Mouse (Mus musculus) hindbrain, embryonic 15.5 days (tissue): ENCODE measurements around the gene Sfrp2. TPM values are rescaled to one million over a fixed set of nuclear protein-coding genes. Genes with fewer than 3 reads are reported as not detected.

Experiments used
- ATAC-seq: fragments of 200-750 bp; cut with Nextera tagmentation; 2 replicates; pipeline ENCODE4 v1.8.0; 2017; ENCODE audit warnings: low read depth, moderate number of reproducible peaks, moderate TSS enrichment; ENCODE audit not compliant: low FRiP score
- H3K27ac ChIP-seq: fragments of 300-500 bp; sonication (generic); replicated peaks from 2 replicates; pipeline ENCODE4 v1.5.1; 2015; ENCODE audit warnings: mild to moderate bottlenecking, inconsistent platforms
- H3K27me3 ChIP-seq: fragments of 300-500 bp; sonication (generic); 2 replicates; pipeline ENCODE4 v1.6.1; 2015; ENCODE audit warnings: control low read depth, inconsistent platforms
- H3K36me3 ChIP-seq: fragments of 300-500 bp; sonication (generic); 2 replicates; pipeline ENCODE4 v1.6.1; 2015; ENCODE audit warnings: control low read depth, inconsistent platforms
- H3K4me1 ChIP-seq: fragments of 300-500 bp; sonication (generic); replicated peaks from 2 replicates; pipeline ENCODE4 v1.6.1; 2015; ENCODE audit warnings: control low read depth, inconsistent platforms
- H3K4me2 ChIP-seq: fragments of 300-500 bp; sonication (generic); 2 replicates; pipeline ENCODE4 v1.6.1; 2015; ENCODE audit warnings: moderate library complexity, mild to moderate bottlenecking, inconsistent platforms
- H3K4me3 ChIP-seq: fragments of 300-500 bp; sonication (generic); 2 replicates; pipeline ENCODE4 v1.5.1; 2015; ENCODE audit warnings: mild to moderate bottlenecking, inconsistent platforms
- H3K9ac ChIP-seq: fragments of 300-500 bp; sonication (generic); 2 replicates; pipeline ENCODE4 v1.6.1; 2015; ENCODE audit warnings: inconsistent platforms
- H3K9me3 ChIP-seq: fragments of 300-500 bp; sonication (generic); 2 replicates; pipeline ENCODE4 v1.6.1; 2016; ENCODE audit warnings: control low read depth, inconsistent platforms
- WGBS: fragments of 180-500 bp; shearing (Covaris S2); methylation state at CpG from one replicate; pipeline ENCODE4 v1.1.7; 2015; 5-methylcytosine and 5-hydroxymethylcytosine counted together
- polyA plus RNA-seq: library from polyadenylated mRNA; unstranded; fragments of >200 nt; fragmentation: Nextera tagmentation; extraction: Ambion mirVana; gene quantifications from 2 replicates; pipeline ENCODE4 v1.2.1, GENCODE M21; 2015

Gene Sfrp2
- polyA plus RNA-seq, 1 experiment from 2014 or later = 53.7 TPM

- Histone ChIP-seq H3K27me3 (no peaks in the 10 kb centered on the region), H3K4me1 (no peaks in the 10 kb centered on the region), H3K9me3 (no peaks in the 10 kb centered on the region), H3K9ac (no peak overlapping the region), H3K27ac (no peak overlapping the region), H3K4me2 (no peak overlapping the region), H3K4me3 (no peak overlapping the region), H3K36me3 (no peaks in the 10 kb centered on the region)
- 87% methylated on average over 12 of the region's 12 CpGs for WGBS
- ATAC-seq = no peak
Observed at GRCm38 (mm10) chr3:83808483-83808882, 42.4 kb downstream of the Sfrp2 start.

- no peak overlapping the region for H3K4me3 ChIP-seq
- no peak for ATAC-seq
- 80% methylated on average over 7 of the region's 7 CpGs for WGBS
Observed at GRCm38 (mm10) chr3:83811987-83812386, 45.9 kb downstream of the Sfrp2 start.

GRCm38 (mm10) chr3:83812863-83813262 lies 46.7 kb downstream of the Sfrp2 start:
- H3K27ac ChIP-seq = no peak overlapping the region

More at GRCm38 (mm10) chr3:83811987-83812386, 45.9 kb downstream of the Sfrp2 start:
- no peak overlapping the region for H3K4me2 ChIP-seq
- no peaks in the 10 kb centered on the region for H3K4me1 ChIP-seq
- H3K9ac ChIP-seq = no peak overlapping the region
- H3K9me3 ChIP-seq = no peaks in the 10 kb centered on the region
- H3K36me3 ChIP-seq = no peaks in the 10 kb centered on the region
- no peaks in the 10 kb centered on the region for H3K27me3 ChIP-seq
- H3K27ac ChIP-seq = no peak overlapping the region

GRCm38 (mm10) chr3:83816372-83816925 lies 50.3 kb downstream of the Sfrp2 start:
- H3K4me1 ChIP-seq = no peaks in the 10 kb centered on the region
- H3K4me3 ChIP-seq = no peak overlapping the region
- ATAC-seq = no peak
- no peaks in the 10 kb centered on the region for H3K9me3 ChIP-seq
- H3K9ac ChIP-seq = no peak overlapping the region
- no peak overlapping the region for H3K4me2 ChIP-seq
- no peak overlapping the region for H3K27ac ChIP-seq
- WGBS = 82% methylated on average over 4 of the region's 4 CpGs
- H3K36me3 ChIP-seq = no peaks in the 10 kb centered on the region
- H3K27me3 ChIP-seq = no peaks in the 10 kb centered on the region

More at GRCm38 (mm10) chr3:83812863-83813262, 46.7 kb downstream of the Sfrp2 start:
- H3K36me3 ChIP-seq = no peaks in the 10 kb centered on the region
- no peak overlapping the region for H3K4me2 ChIP-seq
- no peak overlapping the region for H3K9ac ChIP-seq
- H3K27me3 ChIP-seq = no peaks in the 10 kb centered on the region
- H3K9me3 ChIP-seq = no peaks in the 10 kb centered on the region
- H3K4me3 ChIP-seq = no peak overlapping the region
- no peaks in the 10 kb centered on the region for H3K4me1 ChIP-seq
- no peak for ATAC-seq

DNA sequence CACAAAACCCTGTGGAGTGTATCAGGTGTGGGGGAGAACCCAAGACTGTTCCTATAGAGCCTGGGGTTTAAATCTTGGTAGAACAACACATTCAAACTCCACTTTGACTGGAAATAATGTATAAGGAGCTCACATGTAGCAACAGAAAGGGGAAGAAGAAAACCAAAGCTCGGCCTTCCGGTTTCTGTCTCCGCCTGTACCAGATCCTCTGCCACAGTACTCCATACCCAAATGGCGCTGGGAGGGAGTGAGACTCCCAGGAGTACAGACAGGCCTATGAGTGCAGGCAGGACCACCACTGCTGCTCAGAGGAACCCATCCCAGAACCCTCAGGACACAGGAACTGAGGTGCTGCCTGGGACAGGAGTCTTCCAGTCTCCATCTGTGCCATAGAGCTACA lies 57.7 kb downstream of the Sfrp2 start:
- Histone ChIP-seq H3K4me3 (no peak overlapping the region), H3K27me3 (no peaks in the 10 kb centered on the region), H3K4me1 (no peaks in the 10 kb centered on the region), H3K4me2 (no peak overlapping the region), H3K27ac (no peak overlapping the region), H3K9me3 (no peaks in the 10 kb centered on the region), H3K9ac (no peak overlapping the region), H3K36me3 (no peaks in the 10 kb centered on the region)
- no peak for ATAC-seq
- over 99% methylated on average over 4 of the region's 4 CpGs for WGBS

Other genes starting within 250 kb of the Sfrp2 start
- 1.2 TPM in 2 replicates for gene Tlr2, start 75.4 kb downstream of the Sfrp2 start, polyA plus RNA-seq